Mouse (Mus musculus) bone marrow macrophage, adult 2 months (primary cell): ENCODE data around the gene Fancm. TPM values are rescaled to one million over a fixed set of nuclear protein-coding genes. Genes with fewer than 3 reads are reported as not detected.
A peak's percentile ranks its signal among the peaks of the same experiment; 100 is the strongest.

Experiments used
- H3K27ac ChIP-seq: 2 replicates; pipeline ENCODE4 v1.5.1; 2012; ENCODE audit warnings: low read depth, low read length; ENCODE audit not compliant: insufficient read depth
- H3K4me1 ChIP-seq: 2 replicates; pipeline ENCODE4 v1.6.1; 2012; ENCODE audit warnings: low read length; ENCODE audit not compliant: control insufficient read depth, insufficient read depth
- H3K4me3 ChIP-seq: 2 replicates; pipeline ENCODE4 v1.5.1; 2012; ENCODE audit warnings: mild to moderate bottlenecking, low read length, moderate library complexity; ENCODE audit not compliant: insufficient read depth
- CTCF ChIP-seq: IDR thresholded peaks from 2 replicates; pipeline ENCODE4 v1.5.1; 2012; ENCODE audit warnings: low read depth, mild to moderate bottlenecking, low read length, moderate library complexity
- POLR2A ChIP-seq: IDR thresholded peaks from 2 replicates; pipeline ENCODE4 v1.6.1; 2012; ENCODE audit warnings: mild to moderate bottlenecking, low read depth, low read length, borderline replicate concordance
- polyA plus RNA-seq: library from polyadenylated mRNA; stranded (reverse); fragments of >200 nt; gene quantifications from 2 replicates; pipeline ENCODE4 v1.2.4, GENCODE M21; 2012; ENCODE audit not compliant: missing spikeins, insufficient read depth, insufficient read length

Gene Fancm
- polyA plus RNA-seq, result 7.0 and 7.6 TPM in 2 replicates

- Histone ChIP-seq H3K4me3 (peak within 1 kb of the TSS; percentile 98), H3K27ac (peak within 1 kb of the TSS; percentile 71), H3K4me1 (peaks cover 2% of the 10 kb centered on the region; the same call in 1 of the 2 replicates)
- TF ChIP-seq CTCF, result no peak
- TF ChIP-seq POLR2A, result no peak
These were observed at the start of gene Fancm for GRCm38 (mm10) chr12:65075085-65075732. TSS of gene Fancm (plus strand) at chr12:65075603.

- Histone ChIP-seq H3K4me1 (peaks cover 11% of the 10 kb centered on the region), H3K27ac (0 out of 2 replicates have a peak overlapping the region, but pooled peaks have one; percentile 23), H3K4me3 (peak overlapping the region; percentile 100)
- TF ChIP-seq CTCF (no peak), POLR2A (no peak)
These were observed 39.6 kb upstream of the Fancm start for GRCm38 (mm10) chr12:65035839-65036189.

GRCm38 (mm10) chr12:65036190-65036870 is 39.1 kb upstream of the Fancm start, which contains the start of gene Prpf39:
TSS of gene Prpf39 (plus strand) at chr12:65036333.
- TF ChIP-seq POLR2A (peak; percentile 43; the same call in 1 of the 2 replicates), CTCF (no peak)
- H3K27ac ChIP-seq, result peak within 1 kb of the TSS; percentile 87
- peaks cover 11% of the 10 kb centered on the region for H3K4me1 ChIP-seq
- peak within 1 kb of the TSS; percentile 100 for H3K4me3 ChIP-seq

- TF ChIP-seq POLR2A (no peak), CTCF (no peak)
- Histone ChIP-seq H3K27ac (peak overlapping the region; percentile 46; the same call in 1 of the 2 replicates), H3K4me1 (peaks cover 11% of the 10 kb centered on the region), H3K4me3 (peak overlapping the region; percentile 100)
These were observed 38.4 kb upstream of the Fancm start for GRCm38 (mm10) chr12:65036892-65037545.

- Histone ChIP-seq H3K4me3 (peak overlapping the region; percentile 67), H3K4me1 (peaks cover 11% of the 10 kb centered on the region), H3K27ac (no peak overlapping the region)
- TF ChIP-seq POLR2A (no peak), CTCF (no peak)
These were observed 37.9 kb upstream of the Fancm start for GRCm38 (mm10) chr12:65037546-65037937.

GRCm38 (mm10) chr12:65048799-65049198 is 26.6 kb upstream of the Fancm start:
- Histone ChIP-seq H3K27ac (no peak overlapping the region), H3K4me1 (peaks cover 4% of the 10 kb centered on the region; the same call in 1 of the 2 replicates), H3K4me3 (no peak overlapping the region)
- TF ChIP-seq CTCF (no peak), POLR2A (no peak)

GRCm38 (mm10) chr12:65058203-65058602 is 17.2 kb upstream of the Fancm start:
- Histone ChIP-seq H3K4me1 (no peaks in the 10 kb centered on the region), H3K27ac (no peak overlapping the region), H3K4me3 (no peak overlapping the region)
- TF ChIP-seq POLR2A, result no peak
- no peak for TF ChIP-seq CTCF

- Histone ChIP-seq H3K4me1 (peaks cover 9% of the 10 kb centered on the region), H3K4me3 (no peak overlapping the region), H3K27ac (no peak overlapping the region)
- TF ChIP-seq POLR2A (no peak), CTCF (no peak)
These were observed 14.3 kb upstream of the Fancm start for GRCm38 (mm10) chr12:65061082-65061481.

- TF ChIP-seq POLR2A (no peak), CTCF (no peak)
- peaks cover 21% of the 10 kb centered on the region for H3K4me1 ChIP-seq
- no peak overlapping the region for H3K27ac ChIP-seq
- H3K4me3 ChIP-seq, result no peak overlapping the region
These were observed 10.2 kb upstream of the Fancm start for GRCm38 (mm10) chr12:65065241-65065640.

GRCm38 (mm10) chr12:65066234-65066633 is 9.2 kb upstream of the Fancm start:
- H3K27ac ChIP-seq, result 0 out of 2 replicates have a peak overlapping the region, but pooled peaks have one; percentile 3
- no peak for TF ChIP-seq CTCF
- no peak for TF ChIP-seq POLR2A

More at GRCm38 (mm10) chr12:65066234-65066633, 9.2 kb upstream of the Fancm start:
- Histone ChIP-seq H3K4me1 (peaks cover 21% of the 10 kb centered on the region), H3K4me3 (no peak overlapping the region)
